Mouse (Mus musculus) CH12.LX (cell line): ENCODE data around the gene Amigo3. TPM values are rescaled to one million over a fixed set of nuclear protein-coding genes. Genes with fewer than 3 reads are reported as not detected.

Experiments used
- DNase-seq: peaks from one replicate; pipeline ENCODE4 v3.0.0-alpha.2; 2013; ENCODE audit errors: extremely low read depth
- H3K27ac ChIP-seq: 2 replicates; pipeline ENCODE4 v1.5.1; 2012; ENCODE audit warnings: low read depth, mild to moderate bottlenecking, control low read depth, moderate library complexity; ENCODE audit not compliant: insufficient read depth
- H3K27me3 ChIP-seq: replicated peaks from 2 replicates; pipeline ENCODE3; 2012; ENCODE audit warnings: inconsistent platforms
- H3K36me3 ChIP-seq, 2 experiments: replicated peaks in 1 of 2; 2 replicates each; pipeline versions ENCODE3 to v1.6.1; 2012; ENCODE audit warnings: inconsistent platforms in 1 of 2, low read length in 1 of 2, mild to moderate bottlenecking in 1 of 2, mixed read lengths in 1 of 2, moderate library complexity in 1 of 2; ENCODE audit not compliant: control insufficient read depth in 1 of 2, insufficient read depth in 1 of 2
- H3K4me1 ChIP-seq, 2 experiments: 2 replicates each; pipeline ENCODE4 v1.6.1; 2012; ENCODE audit warnings: inconsistent platforms in 1 of 2, moderate library complexity in 1 of 2; ENCODE audit not compliant: insufficient read depth in 2 of 2, control insufficient read depth in 1 of 2
- H3K4me2 ChIP-seq: 2 replicates; pipeline ENCODE4 v1.6.1; 2012; ENCODE audit warnings: low read depth, mild to moderate bottlenecking, control low read depth; ENCODE audit not compliant: poor library complexity, insufficient read depth, severe bottlenecking
- H3K4me3 ChIP-seq, 3 experiments: fragments of 150-350 bp in 1 of 3; sonication (generic) in 1 of 3; replicated peaks in 1 of 3; 2 replicates each; pipeline versions ENCODE3 to v1.5.1; 2011 to 2012; ENCODE audit warnings: low read depth in 2 of 3, low read length in 2 of 3, mild to moderate bottlenecking in 2 of 3, moderate library complexity in 2 of 3, control low read depth in 1 of 3, improper control_type of control experiment in 1 of 3, inconsistent platforms in 1 of 3, mixed read lengths in 1 of 3; ENCODE audit not compliant: poor library complexity in 1 of 3
- H3K79me2 ChIP-seq: replicated peaks from 2 replicates; pipeline ENCODE4 v1.6.1; 2012; ENCODE audit warnings: mild to moderate bottlenecking, moderate library complexity; ENCODE audit not compliant: control insufficient read depth, poor library complexity, insufficient read depth, severe bottlenecking; ENCODE audit errors: extremely low read depth
- H3K9ac ChIP-seq: 2 replicates; pipeline ENCODE4 v1.6.1; 2012; ENCODE audit warnings: low read depth, mild to moderate bottlenecking, control low read depth, moderate library complexity; ENCODE audit not compliant: insufficient read depth
- H3K9me3 ChIP-seq: replicated peaks from 2 replicates; pipeline ENCODE3; 2012; ENCODE audit warnings: low read length, inconsistent platforms, mixed read lengths
- BHLHE40 ChIP-seq: IDR thresholded peaks from 2 replicates; pipeline ENCODE4 v1.6.1; 2011; ENCODE audit warnings: mild to moderate bottlenecking, low read depth, low read length, improper control_type of control experiment
- CHD2 ChIP-seq: IDR thresholded peaks from 2 replicates; pipeline ENCODE4 v1.6.1; 2011; ENCODE audit warnings: low read length, improper control_type of control experiment
- CTCF ChIP-seq, 2 experiments: IDR thresholded peaks in 1 of 2; conservative IDR thresholded peaks in 1 of 2; 2 replicates each; pipeline ENCODE4 v1.5.1; 2011 to 2012; ENCODE audit warnings: low read depth in 2 of 2, low read length in 2 of 2, improper control_type of control experiment in 1 of 2, inconsistent platforms in 1 of 2, mild to moderate bottlenecking in 1 of 2, moderate library complexity in 1 of 2
- GABPA ChIP-seq: IDR thresholded peaks from 2 replicates; pipeline ENCODE4 v1.6.1; 2012; ENCODE audit warnings: low read depth, low read length, improper control_type of control experiment, inconsistent platforms; ENCODE audit not compliant: insufficient replicate concordance
- IRF4 ChIP-seq: IDR thresholded peaks from 2 replicates; pipeline ENCODE4 v1.6.1; 2014; ENCODE audit warnings: low read depth, mild to moderate bottlenecking, inconsistent platforms, low read length, improper control_type of control experiment
- JUN ChIP-seq: IDR thresholded peaks from 2 replicates; pipeline ENCODE4 v1.6.1; 2011; ENCODE audit warnings: low read depth, mild to moderate bottlenecking, low read length, improper control_type of control experiment, moderate library complexity; ENCODE audit not compliant: insufficient read depth
- JUND ChIP-seq: conservative IDR thresholded peaks from 2 replicates; pipeline ENCODE4 v1.6.1; 2011; ENCODE audit warnings: low read depth, low read length, improper control_type of control experiment
- KAT2A ChIP-seq: IDR thresholded peaks from 2 replicates; pipeline ENCODE4 v1.6.1; 2012; ENCODE audit warnings: low read length, improper control_type of control experiment, inconsistent platforms; ENCODE audit not compliant: insufficient replicate concordance
- MAX ChIP-seq: IDR thresholded peaks from 2 replicates; pipeline ENCODE4 v1.6.1; 2011; ENCODE audit warnings: low read length, improper control_type of control experiment
- MEF2A ChIP-seq: IDR thresholded peaks from 2 replicates; pipeline ENCODE4 v1.6.1; 2014; ENCODE audit warnings: low read depth, mild to moderate bottlenecking, inconsistent platforms, low read length, improper control_type of control experiment, borderline replicate concordance
- NRF1 ChIP-seq: IDR thresholded peaks from 2 replicates; pipeline ENCODE4 v1.6.1; 2014; ENCODE audit warnings: low read depth, mild to moderate bottlenecking, inconsistent platforms, low read length, improper control_type of control experiment, moderate library complexity
- PAX5 ChIP-seq: IDR thresholded peaks from 2 replicates; pipeline ENCODE4 v1.6.1; 2012; ENCODE audit warnings: low read length, inconsistent platforms, mixed read lengths
- POLR2AphosphoS2 ChIP-seq: IDR thresholded peaks from 2 replicates; pipeline ENCODE4 v1.6.1; 2011; ENCODE audit warnings: low read depth, low read length, improper control_type of control experiment
- RAD21 ChIP-seq: IDR thresholded peaks from 2 replicates; pipeline ENCODE4 v1.6.1; 2011; ENCODE audit warnings: low read depth, mild to moderate bottlenecking, low read length, improper control_type of control experiment, moderate library complexity
- SMC3 ChIP-seq: IDR thresholded peaks from 2 replicates; pipeline ENCODE4 v1.6.1; 2011; ENCODE audit warnings: low read depth, low read length, improper control_type of control experiment
- TCF12 ChIP-seq: IDR thresholded peaks from 2 replicates; pipeline ENCODE4 v1.6.1; 2014; ENCODE audit warnings: low read depth, mild to moderate bottlenecking, inconsistent platforms, low read length, improper control_type of control experiment
- UBTF ChIP-seq: IDR thresholded peaks from 2 replicates; pipeline ENCODE4 v1.6.1; 2012; ENCODE audit warnings: low read depth, mild to moderate bottlenecking, inconsistent platforms, low read length, improper control_type of control experiment, moderate library complexity
- dilution Hi-C: fragments of 300-500 bp; cut with MboI; formaldehyde crosslinking; loops from 2 replicates; pipeline ENCODE4 v1.14.3; 2020; ENCODE audit warnings: low sequenced_read_pairs; ENCODE audit not compliant: extremely low pct_unique_long_range_greater_than_20kb, extremely low pct_ligation_motif_present
- in situ Hi-C: fragments of 300-500 bp; cut with MboI; formaldehyde crosslinking; loops from 3 replicates; pipeline ENCODE4 v1.14.3; 2019; ENCODE audit warnings: low sequenced_read_pairs, low pct_ligation_motif_present, low pct_unique_long_range_greater_than_20kb, mixed read lengths
- polyA plus RNA-seq: library from polyadenylated mRNA; unstranded; fragments of >175 nt; gene quantifications from 2 replicates; pipeline ENCODE4 v1.2.1, GENCODE M21; 2012; ENCODE audit warnings: low read depth; ENCODE audit not compliant: insufficient read length
- total RNA-seq, 2 experiments: library from RNA; depleted of rRNA; stranded (reverse); fragments of 300-350 nt in 1 of 2; fragments of >200 nt in 1 of 2; gene quantifications; 2 replicates each; pipeline ENCODE4 v1.2.3; 2012 to 2014

Amigo3 gene
- total and polyA plus RNA-seq, 3 experiments = 2.0 to 4.4 (median 2.2) TPM

GRCm38 (mm10) chr9:108063361-108063760 lies 10.4 kb downstream of the Amigo3 start:
- no peak overlapping the region for H3K4me3 ChIP-seq
- DNase-seq = no peak
- H3K36me3 ChIP-seq = peaks cover 89 to 99% of the 10 kb centered on the region in 2 experiments
- dilution Hi-C loops = no loop called here
- no peaks in the 10 kb centered on the region for H3K9me3 ChIP-seq
- H3K9ac ChIP-seq = no peak overlapping the region
- H3K4me1 ChIP-seq = no peaks in the 10 kb centered on the region
- in situ Hi-C loops = no loop called here
- no peak overlapping the region for H3K27ac ChIP-seq
- no peaks in the 10 kb centered on the region for H3K27me3 ChIP-seq
- no peaks in the 10 kb centered on the region for H3K79me2 ChIP-seq
- H3K4me2 ChIP-seq = no peak overlapping the region
- TF ChIP-seq POLR2AphosphoS2 (no peak), UBTF (no peak), MEF2A (no peak), BHLHE40 (no peak), IRF4 (no peak), MAX (no peak), TCF12 (no peak), PAX5 (no peak), KAT2A (no peak), SMC3 (no peak), CHD2 (no peak), NRF1 (no peak), GABPA (no peak)
- TF ChIP-seq, all 38 proteins: peak for 0

- Histone ChIP-seq H3K79me2 (no peaks in the 10 kb centered on the region), H3K27me3 (no peaks in the 10 kb centered on the region), H3K27ac (no peak overlapping the region), H3K9me3 (no peaks in the 10 kb centered on the region), H3K9ac (no peak overlapping the region), H3K4me3 (no peak overlapping the region), H3K36me3 (peaks cover 90 to 99% of the 10 kb centered on the region in 2 experiments), H3K4me1 (no peaks in the 10 kb centered on the region), H3K4me2 (no peak overlapping the region)
- TF ChIP-seq SMC3 = peak; percentile 69
- TF ChIP-seq CTCF (conservative IDR thresholded peaks at IDR 0.05 in 1 of 2, IDR thresholded peaks at IDR 0.05 in 1 of 2; ENCODE audit: low read depth in 2 of 2, low read length in 2 of 2) = peak; percentile 43 to 77; a peak in 3 of 4 replicates
- TF ChIP-seq MEF2A = no peak
- TF ChIP-seq JUN = no peak
- 0 out of 2 replicates have a peak, but pooled peaks have one; percentile 19 for TF ChIP-seq IRF4
- TF ChIP-seq RAD21 = peak; percentile 62
- TF ChIP-seq JUND = no peak
- in situ Hi-C loops = loop anchor here (5.0 kb wide), 1 partner anchor 153 kb away; no protein-coding TSS in a partner anchor
- dilution Hi-C loops = no loop called here
- peak; percentile 64 for DNase-seq
Measured at GRCm38 (mm10) chr9:108065491-108066011, 12.6 kb downstream of the Amigo3 start.
